Mouse (Mus musculus) limb, embryonic 12.5 days (tissue): ENCODE data around the gene Agrp. TPM values are rescaled to one million over a fixed set of nuclear protein-coding genes. Genes with fewer than 3 reads are reported as not detected.
A peak's percentile ranks its signal among the peaks of the same experiment; 100 is the strongest.

Experiments
- ATAC-seq: fragments of 200-750 bp; cut with Nextera tagmentation; 2 replicates; pipeline ENCODE4 v1.8.0; 2017; ENCODE audit warnings: low read depth, moderate TSS enrichment; ENCODE audit not compliant: insufficient number of reproducible peaks, insufficient read depth, low FRiP score, low TSS enrichment
- H3K27ac ChIP-seq: fragments of 300-500 bp; sonication (generic); 2 replicates; pipeline ENCODE4 v1.5.1; 2016; ENCODE audit warnings: mild to moderate bottlenecking, moderate library complexity
- H3K27me3 ChIP-seq: fragments of 300-500 bp; sonication (generic); 2 replicates; pipeline ENCODE4 v1.6.1; 2016; ENCODE audit warnings: mild to moderate bottlenecking, moderate library complexity
- H3K36me3 ChIP-seq: fragments of 300-500 bp; sonication (generic); 2 replicates; pipeline ENCODE4 v1.6.1; 2016; ENCODE audit warnings: mild to moderate bottlenecking, moderate library complexity
- H3K4me1 ChIP-seq: fragments of 300-500 bp; sonication (generic); replicated peaks from 2 replicates; pipeline ENCODE4 v1.6.1; 2016
- H3K4me2 ChIP-seq: fragments of 300-500 bp; sonication (generic); 2 replicates; pipeline ENCODE4 v1.6.1; 2016; ENCODE audit warnings: mild to moderate bottlenecking, moderate library complexity
- H3K4me3 ChIP-seq: fragments of 300-500 bp; sonication (generic); replicated peaks from 2 replicates; pipeline ENCODE4 v1.5.1; 2016; ENCODE audit warnings: mild to moderate bottlenecking
- H3K9ac ChIP-seq: fragments of 300-500 bp; sonication (generic); replicated peaks from 2 replicates; pipeline ENCODE4 v1.6.1; 2016; ENCODE audit warnings: mild to moderate bottlenecking, moderate library complexity
- H3K9me3 ChIP-seq: fragments of 300-500 bp; sonication (generic); 2 replicates; pipeline ENCODE4 v1.6.1; 2016; ENCODE audit warnings: mild to moderate bottlenecking, moderate library complexity
- WGBS: fragments of 180-500 bp; shearing (Covaris S2); methylation state at CpG from one replicate; pipeline ENCODE4 v1.1.7; 2016; 5-methylcytosine and 5-hydroxymethylcytosine counted together
- polyA plus RNA-seq: library from polyadenylated mRNA; unstranded; fragments of >200 nt; fragmentation: Nextera tagmentation; extraction: Ambion mirVana; gene quantifications from 2 replicates; pipeline ENCODE4 v1.2.1, GENCODE M21; 2016

Agrp gene
- polyA plus RNA-seq, 1 experiment from 2014 or later: 0.97 TPM

DNA sequence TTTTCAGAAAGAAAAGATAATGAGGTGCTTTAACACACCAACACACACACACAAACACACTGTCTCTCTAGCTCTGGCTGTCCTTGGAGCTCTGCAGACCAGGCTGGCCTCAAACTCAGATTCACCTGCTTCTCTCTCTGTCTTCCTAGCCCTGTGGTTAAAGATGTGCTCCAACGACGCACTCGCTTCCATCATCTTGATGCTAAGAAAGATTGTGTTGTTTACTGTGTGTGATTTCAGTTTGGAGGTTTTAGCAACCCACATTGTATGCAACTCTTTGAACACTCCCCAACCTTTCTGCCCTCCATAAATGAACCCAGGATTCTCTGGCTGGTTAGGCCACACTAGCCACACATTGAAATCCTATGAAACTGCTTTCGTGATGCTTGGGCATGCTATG, 1.3 kb upstream of the Agrp start:
- Histone ChIP-seq H3K27ac (peak overlapping the region; percentile 31; the same call in 1 of the 2 replicates), H3K4me2 (peak overlapping the region; percentile 89), H3K4me3 (peak overlapping the region; percentile 86), H3K27me3 (no peaks in the 10 kb centered on the region), H3K9me3 (no peaks in the 10 kb centered on the region), H3K4me1 (peaks cover 33% of the 10 kb centered on the region), H3K36me3 (peaks cover 2% of the 10 kb centered on the region; the same call in 1 of the 2 replicates), H3K9ac (0 out of 2 replicates have a peak overlapping the region, but pooled peaks have one; percentile 34)
- 93% methylated on average over 4 of the region's 4 CpGs for WGBS
- ATAC-seq: no peak

DNA sequence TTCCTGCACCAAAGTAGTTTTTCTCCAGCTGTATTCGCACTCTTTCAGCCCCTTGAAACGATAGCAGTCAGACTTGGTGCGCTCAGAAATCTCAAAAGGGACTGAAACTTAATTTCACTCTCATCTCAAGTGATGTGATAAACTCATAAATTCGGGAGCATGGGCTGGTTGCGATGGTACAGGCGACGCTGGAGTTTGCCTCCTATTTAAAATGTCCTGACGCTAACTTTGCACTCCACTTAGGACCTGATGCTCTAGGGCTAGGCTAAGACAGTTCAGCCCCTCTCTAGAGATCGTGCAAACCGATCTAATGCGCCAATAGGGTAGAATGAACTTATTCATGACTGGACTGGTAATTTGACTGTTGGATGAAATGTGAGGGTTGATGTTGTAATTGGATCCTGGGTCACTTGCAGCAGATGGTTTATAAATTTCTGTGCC, 428 bp upstream of the Agrp start:
- peak overlapping the region; percentile 100 for H3K27ac ChIP-seq
- WGBS: under 1% methylated on average over 11 of the region's 11 CpGs
- ATAC-seq: no peak
- H3K36me3 ChIP-seq: no peaks in the 10 kb centered on the region
- H3K4me1 ChIP-seq: peaks cover 33% of the 10 kb centered on the region
- H3K4me2 ChIP-seq: peak overlapping the region; percentile 89
- H3K9me3 ChIP-seq: no peaks in the 10 kb centered on the region
- peak overlapping the region; percentile 98 for H3K9ac ChIP-seq
- peak overlapping the region; percentile 86 for H3K4me3 ChIP-seq
- no peaks in the 10 kb centered on the region for H3K27me3 ChIP-seq

DNA sequence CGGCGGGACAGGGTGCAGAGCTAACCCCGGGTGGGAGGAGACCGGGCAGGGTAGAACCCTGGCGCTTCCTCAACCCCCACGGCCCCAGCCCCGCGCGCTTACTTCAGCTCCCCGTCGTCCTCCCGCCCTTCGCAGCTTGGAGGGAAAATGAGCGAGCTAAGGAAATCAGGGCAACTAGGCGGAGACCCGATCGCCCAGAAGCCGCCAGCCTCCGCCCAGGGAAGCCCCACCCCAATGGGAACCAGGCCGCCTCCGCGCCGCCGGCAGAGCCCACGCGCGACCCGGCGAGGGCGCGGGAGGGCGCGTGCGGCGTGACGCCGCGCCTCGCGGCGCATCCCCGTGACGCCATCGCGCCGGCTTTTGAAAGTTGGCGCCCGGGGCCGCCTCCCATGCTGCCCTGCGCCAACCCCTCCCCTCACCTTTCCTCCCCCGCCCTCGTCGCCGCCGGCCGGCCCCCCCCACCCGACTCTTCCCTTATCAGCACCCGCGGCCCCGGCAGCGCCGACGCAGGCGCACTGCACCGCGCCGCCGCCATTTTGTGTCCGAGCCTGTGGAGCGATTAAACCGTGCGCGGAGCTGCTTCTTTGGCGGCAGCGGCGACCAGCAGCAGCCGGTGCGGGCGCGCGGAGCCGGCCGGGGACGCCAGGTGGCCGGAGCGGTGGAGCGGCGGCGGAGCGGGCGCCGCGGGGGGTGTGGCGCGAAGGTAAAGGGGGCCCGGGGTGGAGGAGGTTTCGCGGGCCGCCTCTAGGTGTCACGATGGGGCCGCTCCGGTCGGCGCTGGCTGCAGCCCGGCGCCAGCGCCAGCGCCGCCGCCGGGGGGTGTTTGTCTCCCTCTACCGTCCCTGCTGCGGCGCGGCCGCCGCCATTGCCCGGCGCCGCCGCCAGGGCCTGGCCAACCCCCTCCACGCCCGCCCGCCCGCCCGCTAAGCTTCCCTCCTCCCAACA, 903 bp downstream of the Agrp start, which contains the start of gene Ctcf:
Gene Ctcf, plus strand, starts transcription at position 551 of the 945 bp plus-strand sequence.
- H3K36me3 ChIP-seq: 0 out of 2 replicates have a peak, but pooled peaks cover under 1% of the 10 kb centered on the region
- peak within 1 kb of the TSS; percentile 100 for H3K27ac ChIP-seq
- peak within 1 kb of the TSS; percentile 98 for H3K9ac ChIP-seq
- H3K4me2 ChIP-seq: peak within 1 kb of the TSS; percentile 89
- H3K9me3 ChIP-seq: no peaks in the 10 kb centered on the region
- peaks cover 33% of the 10 kb centered on the region for H3K4me1 ChIP-seq
- no peaks in the 10 kb centered on the region for H3K27me3 ChIP-seq
- peak; percentile 90 for ATAC-seq
- H3K4me3 ChIP-seq: peak within 1 kb of the TSS; percentile 86
- under 1% methylated on average over 96 of the region's 126 CpGs for WGBS

DNA sequence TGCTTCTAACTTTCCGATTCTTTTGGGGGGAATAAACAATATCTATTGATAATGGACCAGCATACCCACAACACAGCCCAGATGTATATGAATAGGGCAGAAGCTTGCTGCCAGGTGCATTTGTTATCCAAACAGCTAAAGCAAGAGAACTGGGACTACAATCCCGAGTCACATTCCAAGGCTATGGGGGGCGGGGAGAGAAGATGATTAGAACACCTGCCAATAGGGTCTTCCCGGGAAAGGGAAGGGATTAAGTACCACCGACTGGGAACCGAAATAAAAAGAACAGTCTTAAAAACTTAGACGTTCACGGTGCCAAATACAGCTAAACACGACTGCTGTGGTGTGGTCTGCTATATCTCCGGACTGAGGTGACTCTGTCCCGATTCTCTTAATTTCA, 1.7 kb downstream of the Agrp start:
- Histone ChIP-seq H3K27ac (peak overlapping the region; percentile 100), H3K9ac (peak overlapping the region; percentile 98), H3K4me2 (peak overlapping the region; percentile 89), H3K27me3 (no peaks in the 10 kb centered on the region), H3K4me1 (peaks cover 33% of the 10 kb centered on the region), H3K9me3 (no peaks in the 10 kb centered on the region), H3K4me3 (peak overlapping the region; percentile 86), H3K36me3 (0 out of 2 replicates have a peak, but pooled peaks cover 5% of the 10 kb centered on the region)
- 7% methylated on average over 11 of the region's 11 CpGs for WGBS
- no peak for ATAC-seq

DNA sequence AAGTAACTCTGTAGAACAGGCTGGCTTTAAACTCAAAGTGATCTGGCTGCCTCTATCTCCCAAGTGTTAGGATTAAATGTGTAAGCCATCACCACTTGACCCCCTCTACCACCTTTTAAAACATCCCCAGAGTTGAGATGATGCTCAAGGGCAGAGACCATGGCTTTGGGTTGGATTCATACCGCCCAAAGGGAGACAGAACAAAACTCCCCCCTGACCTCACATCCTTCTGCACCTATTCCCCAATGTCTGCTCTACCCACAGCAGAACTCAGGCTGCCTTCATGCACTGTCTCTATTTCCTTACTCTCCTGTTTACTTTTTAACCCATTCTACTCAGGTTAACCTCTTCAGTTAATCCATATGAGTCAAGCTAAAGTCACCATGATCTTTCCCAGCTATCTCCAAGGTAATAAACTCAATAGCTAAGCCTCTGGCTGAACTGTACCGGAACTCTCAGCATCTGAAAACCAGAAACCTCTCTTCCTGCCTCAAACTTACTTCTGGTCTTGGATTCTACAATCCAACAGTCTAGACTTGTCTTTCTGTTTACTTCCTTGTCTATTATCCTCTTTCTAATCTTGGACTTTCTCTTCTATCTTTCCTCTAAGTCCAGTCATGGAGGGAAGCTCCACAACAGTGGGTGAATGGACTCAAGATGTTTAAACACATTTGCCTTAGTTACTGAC, 2.3 kb downstream of the Agrp start:
- 89% methylated on average over 2 of the region's 2 CpGs for WGBS
- Histone ChIP-seq H3K36me3 (0 out of 2 replicates have a peak, but pooled peaks cover 5% of the 10 kb centered on the region), H3K27ac (no peak overlapping the region), H3K9ac (0 out of 2 replicates have a peak overlapping the region, but pooled peaks have one; percentile 98), H3K4me2 (peak overlapping the region; percentile 89), H3K4me1 (peaks cover 30% of the 10 kb centered on the region), H3K9me3 (no peaks in the 10 kb centered on the region), H3K4me3 (peak overlapping the region; percentile 86), H3K27me3 (no peaks in the 10 kb centered on the region)
- no peak for ATAC-seq

GRCm38 (mm10) chr8:105629337-105629736, 7.9 kb downstream of the Agrp start:
- ATAC-seq: no peak
- H3K4me3 ChIP-seq: no peak overlapping the region
- H3K4me2 ChIP-seq: no peak overlapping the region
- H3K27ac ChIP-seq: no peak overlapping the region
- no peaks in the 10 kb centered on the region for H3K9me3 ChIP-seq
- 0 out of 2 replicates have a peak, but pooled peaks cover 5% of the 10 kb centered on the region for H3K36me3 ChIP-seq
- no peak overlapping the region for H3K9ac ChIP-seq
- H3K27me3 ChIP-seq: no peaks in the 10 kb centered on the region
- 87% methylated on average over 4 of the region's 4 CpGs for WGBS
- H3K4me1 ChIP-seq: peaks cover 21% of the 10 kb centered on the region

DNA sequence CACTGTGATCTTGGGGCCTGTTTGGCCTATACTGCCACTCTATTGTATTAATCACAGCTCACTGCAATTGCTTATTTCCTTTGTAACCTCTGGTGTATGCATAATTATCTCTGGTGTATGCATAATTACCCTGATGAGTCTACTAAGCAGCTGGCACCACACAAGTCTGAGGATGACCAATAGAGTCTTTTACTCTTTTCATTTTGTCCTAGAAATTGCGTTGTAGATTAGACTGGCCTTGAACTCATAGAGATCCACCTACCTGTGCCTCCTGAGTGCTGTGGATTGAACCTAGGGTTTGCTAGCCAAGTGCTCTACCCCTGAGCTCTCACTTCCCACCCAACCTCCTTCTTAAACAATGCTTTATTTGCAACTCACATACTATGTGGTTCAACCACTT, 11.1 kb downstream of the Agrp start:
- H3K9me3 ChIP-seq: no peaks in the 10 kb centered on the region
- no peak for ATAC-seq
- peak overlapping the region; percentile 88; the same call in 1 of the 2 replicates for H3K27ac ChIP-seq
- peaks cover 14% of the 10 kb centered on the region for H3K36me3 ChIP-seq
- H3K4me1 ChIP-seq: peaks cover 43% of the 10 kb centered on the region
- WGBS: 85% methylated on average over 1 of the region's 1 CpGs
- no peak overlapping the region for H3K4me3 ChIP-seq
- H3K9ac ChIP-seq: no peak overlapping the region
- no peaks in the 10 kb centered on the region for H3K27me3 ChIP-seq
- no peak overlapping the region for H3K4me2 ChIP-seq

GRCm38 (mm10) chr8:105624831-105625230, 12.4 kb downstream of the Agrp start:
- H3K4me1 ChIP-seq: peaks cover 43% of the 10 kb centered on the region
- peaks cover 25% of the 10 kb centered on the region for H3K36me3 ChIP-seq
- ATAC-seq: no peak
- H3K4me3 ChIP-seq: no peak overlapping the region
- H3K27ac ChIP-seq: peak overlapping the region; percentile 88
- H3K9ac ChIP-seq: peak overlapping the region; percentile 40; the same call in 1 of the 2 replicates
- no peaks in the 10 kb centered on the region for H3K9me3 ChIP-seq
- 27% methylated on average over 1 of the region's 1 CpGs for WGBS
- H3K27me3 ChIP-seq: no peaks in the 10 kb centered on the region
- H3K4me2 ChIP-seq: peak overlapping the region; percentile 35

GRCm38 (mm10) chr8:105624401-105624800, 12.8 kb downstream of the Agrp start:
- Histone ChIP-seq H3K27me3 (no peaks in the 10 kb centered on the region), H3K9me3 (no peaks in the 10 kb centered on the region), H3K4me1 (peaks cover 43% of the 10 kb centered on the region), H3K9ac (peak overlapping the region; percentile 40; the same call in 1 of the 2 replicates), H3K27ac (peak overlapping the region; percentile 88), H3K4me3 (no peak overlapping the region), H3K36me3 (peaks cover 29% of the 10 kb centered on the region), H3K4me2 (peak overlapping the region; percentile 35)
- 36% methylated on average over 3 of the region's 3 CpGs for WGBS
- ATAC-seq: no peak

- peak overlapping the region; percentile 39 for H3K4me2 ChIP-seq
- peak overlapping the region; percentile 88 for H3K27ac ChIP-seq
- no peak for ATAC-seq
- peaks cover 36% of the 10 kb centered on the region for H3K36me3 ChIP-seq
- H3K4me3 ChIP-seq: no peak overlapping the region
- H3K27me3 ChIP-seq: no peaks in the 10 kb centered on the region
- H3K4me1 ChIP-seq: peaks cover 43% of the 10 kb centered on the region
- WGBS: 25% methylated on average over 7 of the region's 7 CpGs
- H3K9ac ChIP-seq: 0 out of 2 replicates have a peak overlapping the region, but pooled peaks have one; percentile 23
- H3K9me3 ChIP-seq: no peaks in the 10 kb centered on the region
Measured at GRCm38 (mm10) chr8:105623679-105624245, 13.4 kb downstream of the Agrp start.
